Mouse (Mus musculus) E14TG2a.4 (cell line): Measurements from ENCODE around the gene Nfib.

Source experiments
- CTCF ChIP-seq: conservative IDR thresholded peaks from 2 replicates; pipeline ENCODE4 v1.5.1; 2014; ENCODE audit warnings: low read length
- NANOG ChIP-seq: IDR thresholded peaks from 2 replicates; pipeline ENCODE4 v1.6.1; 2014; ENCODE audit warnings: borderline replicate concordance, low read length, mixed read lengths
- POU5F1 ChIP-seq: IDR thresholded peaks from 2 replicates; pipeline ENCODE4 v1.6.1; 2014; ENCODE audit warnings: low read length, borderline replicate concordance

GRCm38 (mm10) chr4:82676104-82676503 is 29.4 kb downstream of the Nfib start:
- TF ChIP-seq CTCF = no peak
- no peak for TF ChIP-seq NANOG
- no peak for TF ChIP-seq POU5F1
